Mouse (Mus musculus) forebrain, postnatal 0 days (tissue): Measurements from ENCODE around the gene Psenen. TPM values are rescaled to one million over a fixed set of nuclear protein-coding genes. Genes with fewer than 3 reads are reported as not detected.
A peak's percentile ranks its signal among the peaks of the same experiment; 100 is the strongest.

Experiments used
- ATAC-seq: fragments of 200-750 bp; cut with Nextera tagmentation; 2 replicates; pipeline ENCODE4 v1.8.0; 2017; ENCODE audit warnings: mild to moderate bottlenecking, moderate library complexity
- DNase-seq: peaks from one replicate; pipeline ENCODE4 v3.0.0-alpha.2; 2015
- H3K27ac ChIP-seq: fragments of 300-500 bp; sonication (generic); 2 replicates; pipeline ENCODE4 v1.5.1; 2014; ENCODE audit warnings: low read depth, mild to moderate bottlenecking, antibody characterized with exemption, low read length, moderate library complexity, mixed read lengths
- H3K27me3 ChIP-seq: fragments of 300-500 bp; sonication (generic); 2 replicates; pipeline ENCODE4 v1.6.1; 2014; ENCODE audit warnings: mild to moderate bottlenecking, low read length, mixed read lengths; ENCODE audit not compliant: insufficient read depth
- H3K36me3 ChIP-seq: fragments of 300-500 bp; sonication (generic); 2 replicates; pipeline ENCODE4 v1.6.1; 2014; ENCODE audit warnings: mild to moderate bottlenecking, moderate library complexity; ENCODE audit not compliant: insufficient read depth
- H3K4me1 ChIP-seq: fragments of 300-500 bp; sonication (generic); 2 replicates; pipeline ENCODE4 v1.6.1; 2014; ENCODE audit warnings: antibody characterized with exemption; ENCODE audit not compliant: insufficient read depth
- H3K4me2 ChIP-seq: fragments of 300-500 bp; sonication (generic); 2 replicates; pipeline ENCODE4 v1.6.1; 2014; ENCODE audit warnings: low read depth, mild to moderate bottlenecking, moderate library complexity
- H3K4me3 ChIP-seq: fragments of 300-500 bp; sonication (generic); 2 replicates; pipeline ENCODE4 v1.5.1; 2014; ENCODE audit warnings: low read depth, low read length, mixed read lengths
- H3K9ac ChIP-seq: fragments of 300-500 bp; sonication (generic); 2 replicates; pipeline ENCODE4 v1.6.1; 2014; ENCODE audit warnings: mild to moderate bottlenecking
- H3K9me3 ChIP-seq: fragments of 300-500 bp; sonication (generic); 2 replicates; pipeline ENCODE4 v1.6.1; 2016; ENCODE audit warnings: low read length
- CTCF ChIP-seq: sonication (generic); IDR thresholded peaks from 2 replicates; pipeline ENCODE4 v1.5.1; 2016; ENCODE audit warnings: antibody characterized with exemption, control low read depth, low read depth
- WGBS: fragments of 180-500 bp; shearing (Covaris S2); extraction: QIAGEN DNeasy Blood & Tissue Kit; methylation state at CpG from one replicate; pipeline ENCODE4 v1.1.7; 2014; 5-methylcytosine and 5-hydroxymethylcytosine counted together
- polyA plus RNA-seq: library from polyadenylated mRNA; unstranded; fragments of >200 nt; fragmentation: Nextera tagmentation; extraction: Ambion mirVana; gene quantifications from 2 replicates; pipeline ENCODE4 v1.2.1, GENCODE M21; 2015
- total RNA-seq: library from RNA; depleted of rRNA; stranded (reverse); fragments of >200 nt; gene quantifications from 2 replicates; pipeline ENCODE4 v1.2.3, GENCODE M21; 2014

The Psenen gene
- total and polyA plus RNA-seq, 2 experiments from 2014 or later = 70.9 to 141 TPM

DNA sequence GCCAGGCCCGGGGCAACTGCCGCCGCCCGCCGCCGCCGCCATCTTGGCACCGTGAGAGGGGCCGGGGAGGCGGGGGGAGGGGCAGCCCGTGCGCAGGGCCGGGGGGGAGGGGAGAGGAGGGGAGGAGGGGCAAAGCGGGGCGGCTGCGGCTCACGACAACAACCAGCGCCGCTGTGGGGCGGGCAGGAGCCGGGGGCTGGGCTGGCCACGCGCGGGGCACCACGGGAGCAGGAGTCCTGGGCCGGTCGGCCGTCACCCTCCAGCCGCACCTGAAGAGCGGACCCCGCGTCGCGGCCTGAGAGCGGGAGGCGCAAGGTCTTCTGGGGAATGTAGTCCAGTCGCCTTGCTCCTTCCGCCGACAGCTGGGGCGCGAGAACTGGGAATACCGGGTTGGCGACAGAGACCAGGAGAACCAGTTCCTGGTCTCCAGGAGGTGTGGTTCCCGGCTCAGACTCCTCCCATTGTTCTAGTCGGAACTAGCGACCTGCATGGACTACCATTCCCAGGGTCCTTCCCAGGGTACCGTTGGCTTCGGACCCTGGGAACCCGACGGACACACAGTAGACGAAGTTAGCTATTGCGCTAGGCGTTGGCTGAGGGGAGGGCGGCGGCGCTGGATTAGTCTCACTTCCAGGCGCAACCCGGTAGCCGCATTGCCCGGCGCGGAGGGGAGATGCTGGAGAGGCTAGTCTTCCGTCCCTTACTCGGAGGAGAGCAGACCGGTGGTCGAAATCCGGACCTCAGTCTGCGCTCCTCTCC lies 25.4 kb upstream of the Psenen start, which contains the start of gene Kmt2b:
TSS of gene Kmt2b (minus strand) at position 51 of the 759 bp plus-strand sequence.
- no peaks in the 10 kb centered on the region for H3K27me3 ChIP-seq
- WGBS = 2% methylated on average over 47 of the region's 68 CpGs

DNA sequence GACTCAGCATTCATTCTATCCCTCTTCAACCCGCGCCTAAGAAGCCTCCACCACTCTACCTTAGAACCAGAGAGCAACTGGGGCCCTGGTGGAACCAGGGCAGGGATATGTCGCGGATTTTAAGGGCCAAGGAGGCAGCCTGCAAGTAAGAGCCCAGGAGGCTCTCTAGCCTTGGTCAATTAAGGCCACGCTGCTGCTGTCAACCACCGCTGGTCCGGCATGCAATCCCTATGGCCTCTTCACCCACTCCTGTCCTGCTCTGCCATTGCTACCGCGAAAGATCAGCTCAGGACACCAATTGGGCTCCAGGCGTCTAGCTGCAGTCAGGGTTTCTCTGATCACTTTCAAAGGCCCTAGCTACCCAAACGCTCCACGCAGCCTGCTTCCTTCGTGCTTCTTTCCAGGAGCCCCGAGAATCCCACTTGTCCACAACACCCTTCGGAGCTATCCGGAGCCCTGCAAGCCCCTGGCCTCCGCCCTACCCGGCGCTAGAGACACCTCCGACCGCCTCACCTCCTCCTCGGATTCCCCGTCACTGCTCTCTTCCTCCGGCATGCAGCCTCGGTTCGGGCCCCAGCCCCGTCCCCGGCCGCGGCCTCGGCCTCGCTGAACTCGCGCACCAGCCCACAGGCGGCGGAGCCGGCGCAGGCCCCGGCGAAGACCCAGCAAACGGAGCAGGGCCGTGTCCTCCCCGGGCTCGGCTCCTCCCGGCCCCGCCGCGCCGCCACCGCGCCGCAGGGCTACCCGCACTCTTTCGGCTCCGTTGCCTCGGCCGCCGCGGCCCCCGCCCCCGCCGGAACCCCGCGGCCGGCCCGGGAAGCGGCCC lies 24.6 kb upstream of the Psenen start:
- H3K36me3 ChIP-seq = peaks cover 34% of the 10 kb centered on the region
- H3K27ac ChIP-seq = peak overlapping the region; percentile 97
- peak overlapping the region; percentile 93 for H3K9ac ChIP-seq
- peaks cover 8% of the 10 kb centered on the region for H3K4me1 ChIP-seq
- no peaks in the 10 kb centered on the region for H3K27me3 ChIP-seq
- DNase-seq (peak; percentile 36), ATAC-seq (peak; percentile 38)
- WGBS = 2% methylated on average over 56 of the region's 67 CpGs
- TF ChIP-seq CTCF = no peak
- H3K9me3 ChIP-seq = no peaks in the 10 kb centered on the region
- H3K4me2 ChIP-seq = peak overlapping the region; percentile 81
- H3K4me3 ChIP-seq = peak overlapping the region; percentile 97

More for the DNA sequence above, 25.4 kb upstream of the Psenen start, which contains the start of gene Kmt2b:
- peaks cover 26% of the 10 kb centered on the region for H3K36me3 ChIP-seq
- DNase-seq (peak; percentile 97), ATAC-seq (peak; percentile 93)
- peak within 1 kb of the TSS; percentile 97 for H3K27ac ChIP-seq
- H3K9me3 ChIP-seq = no peaks in the 10 kb centered on the region
- H3K4me2 ChIP-seq = peak within 1 kb of the TSS; percentile 81
- H3K9ac ChIP-seq = peak within 1 kb of the TSS; percentile 93
- no peak for TF ChIP-seq CTCF
- H3K4me1 ChIP-seq = peaks cover 8% of the 10 kb centered on the region
- H3K4me3 ChIP-seq = peak within 1 kb of the TSS; percentile 97

DNA sequence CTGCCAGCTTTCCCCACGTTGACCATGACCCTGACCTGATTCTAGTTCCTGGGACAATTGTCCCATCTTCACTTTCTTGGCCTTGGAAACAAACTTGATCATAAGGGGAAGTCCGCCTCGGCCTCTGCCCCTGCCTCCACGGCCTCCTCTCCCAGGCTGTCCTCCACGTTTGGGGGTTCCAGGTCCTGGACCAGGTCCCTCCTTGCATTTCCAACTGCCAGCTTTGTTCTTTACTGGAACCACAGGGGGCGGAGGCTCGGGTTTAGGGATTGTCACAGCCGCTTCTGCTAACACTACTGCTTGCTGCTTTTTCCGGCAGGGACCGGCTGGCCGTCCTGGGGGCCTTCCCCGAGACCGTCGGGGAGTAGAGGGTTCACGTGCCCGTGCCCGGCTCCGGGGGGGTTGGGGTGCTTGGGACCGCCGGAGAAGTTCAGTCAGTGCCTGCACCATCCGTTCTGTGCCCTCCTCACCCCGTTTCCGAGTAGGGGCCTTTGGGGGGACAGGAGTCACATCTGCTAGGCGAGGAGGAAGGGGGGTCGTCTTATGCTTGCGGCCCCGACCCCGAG lies 23.1 kb upstream of the Psenen start:
- no peak for TF ChIP-seq CTCF
- no peak overlapping the region for H3K4me3 ChIP-seq
- H3K4me2 ChIP-seq = peak overlapping the region; percentile 81; the same call in 1 of the 2 replicates
- no peak overlapping the region for H3K27ac ChIP-seq
- WGBS = 89% methylated on average over 28 of the region's 28 CpGs
- H3K27me3 ChIP-seq = no peaks in the 10 kb centered on the region
- ATAC-seq (no peak), DNase-seq (no peak)
- H3K9me3 ChIP-seq = no peaks in the 10 kb centered on the region
- H3K4me1 ChIP-seq = peaks cover 8% of the 10 kb centered on the region
- H3K36me3 ChIP-seq = peaks cover 49% of the 10 kb centered on the region
- H3K9ac ChIP-seq = no peak overlapping the region

DNA sequence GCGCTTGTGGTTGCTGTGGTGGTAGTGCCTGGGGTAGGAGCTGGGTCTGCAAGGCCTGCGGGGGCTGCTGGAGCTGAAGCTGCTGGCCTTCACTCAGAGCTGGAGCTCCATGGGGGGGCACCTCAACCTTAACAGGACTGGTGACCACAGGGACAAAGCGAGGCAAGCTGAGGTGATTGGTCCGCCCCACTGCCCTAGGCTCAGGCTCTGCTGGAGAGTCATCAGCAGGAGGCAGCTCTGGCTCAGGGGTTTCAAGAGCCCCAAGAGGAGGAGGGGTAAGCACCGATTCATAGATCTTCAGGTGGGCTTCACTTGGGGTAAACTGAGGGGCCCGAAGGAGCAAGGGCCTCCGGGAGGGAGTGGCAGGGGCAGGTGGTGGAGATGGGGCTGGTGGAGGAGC lies 21.7 kb upstream of the Psenen start:
- TF ChIP-seq CTCF = no peak
- no peaks in the 10 kb centered on the region for H3K9me3 ChIP-seq
- H3K27ac ChIP-seq = no peak overlapping the region
- H3K27me3 ChIP-seq = no peaks in the 10 kb centered on the region
- ATAC-seq (no peak), DNase-seq (no peak)
- WGBS = 97% methylated on average over 7 of the region's 7 CpGs
- no peak overlapping the region for H3K4me3 ChIP-seq
- peaks cover 61% of the 10 kb centered on the region for H3K36me3 ChIP-seq
- no peak overlapping the region for H3K4me2 ChIP-seq
- peaks cover 8% of the 10 kb centered on the region for H3K4me1 ChIP-seq
- no peak overlapping the region for H3K9ac ChIP-seq

DNA sequence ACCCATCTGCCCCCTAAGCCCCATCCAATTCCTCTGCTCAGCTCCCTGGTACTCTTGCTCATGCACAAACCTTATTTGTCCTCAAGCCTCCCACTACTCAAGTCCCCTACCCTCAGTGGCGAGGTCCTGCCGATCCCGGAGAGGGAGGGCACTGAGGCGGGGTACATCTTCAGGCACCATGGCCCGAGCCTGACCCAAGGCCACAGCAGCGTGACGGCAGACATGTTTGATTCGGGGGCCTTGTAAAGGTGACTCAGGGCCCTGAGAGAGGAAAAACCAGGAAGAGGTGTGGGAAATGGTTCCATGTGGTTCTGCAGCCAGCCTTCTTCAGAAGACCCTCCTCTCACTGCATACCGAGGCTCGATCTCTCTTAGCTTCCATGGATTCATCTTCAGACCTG lies 20.9 kb upstream of the Psenen start:
- Histone ChIP-seq H3K4me3 (no peak overlapping the region), H3K9me3 (no peaks in the 10 kb centered on the region), H3K9ac (no peak overlapping the region), H3K27ac (no peak overlapping the region), H3K36me3 (peaks cover 69% of the 10 kb centered on the region), H3K4me1 (peaks cover 8% of the 10 kb centered on the region), H3K27me3 (no peaks in the 10 kb centered on the region), H3K4me2 (no peak overlapping the region)
- ATAC-seq (no peak), DNase-seq (no peak)
- 94% methylated on average over 10 of the region's 10 CpGs for WGBS
- no peak for TF ChIP-seq CTCF

DNA sequence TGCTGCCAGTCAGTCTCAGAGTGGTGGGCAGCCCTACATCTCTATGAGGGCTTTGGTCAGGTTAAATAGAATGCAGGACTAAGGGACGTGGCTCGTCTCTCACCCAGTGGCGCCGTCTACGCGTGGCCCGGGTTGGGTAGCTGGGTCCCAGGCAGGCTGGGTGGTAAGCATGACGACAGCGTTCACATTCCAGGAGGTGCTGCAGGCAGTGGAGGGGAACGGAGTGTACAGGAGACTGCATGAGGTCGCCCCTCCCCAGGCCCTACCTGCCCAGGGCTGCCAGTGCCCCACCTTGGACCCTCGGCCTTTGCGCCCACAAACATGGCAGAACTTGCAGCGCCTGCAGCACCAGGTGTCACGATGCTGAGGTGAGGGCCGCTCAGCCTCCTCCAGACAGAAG lies 18.1 kb upstream of the Psenen start:
- Histone ChIP-seq H3K4me3 (no peak overlapping the region), H3K27me3 (no peaks in the 10 kb centered on the region), H3K9ac (no peak overlapping the region), H3K27ac (no peak overlapping the region), H3K4me1 (no peaks in the 10 kb centered on the region), H3K9me3 (no peaks in the 10 kb centered on the region), H3K36me3 (peaks cover 95% of the 10 kb centered on the region), H3K4me2 (no peak overlapping the region)
- WGBS = 95% methylated on average over 16 of the region's 16 CpGs
- DNase-seq = no peak
- ATAC-seq = no peak
- no peak for TF ChIP-seq CTCF
